Mouse (Mus musculus) thymus, adult 18-20 months (tissue): ENCODE measurements around the gene Vdac1.
A peak's percentile ranks its signal among the peaks of the same experiment; 100 is the strongest.

Source experiments
- DNase-seq, 2 experiments: peaks; one replicate each; pipeline ENCODE4 v3.0.0; 2022; ENCODE audit warnings: mixed read lengths in 2 of 2

Vdac1 gene

GRCm38 (mm10) chr11:52360471-52361277, at the start of gene Vdac1:
TSS of gene Vdac1 (plus strand) at chr11:52360860.
- peak; percentile 75 to 76 for DNase-seq

- peak; percentile 92 to 98 for DNase-seq
Measured at GRCm38 (mm10) chr11:52314102-52314793, 46.4 kb upstream of the Vdac1 start.

- DNase-seq = peak; percentile 74 to 86
Measured at GRCm38 (mm10) chr11:52318445-52318844, 42.2 kb upstream of the Vdac1 start.

GRCm38 (mm10) chr11:52319664-52320063, 41.0 kb upstream of the Vdac1 start:
- DNase-seq = no peak

- no peak for DNase-seq
Measured at GRCm38 (mm10) chr11:52320529-52320928, 40.1 kb upstream of the Vdac1 start.

GRCm38 (mm10) chr11:52321540-52321939, 39.1 kb upstream of the Vdac1 start:
- no peak for DNase-seq

- no peak for DNase-seq
Measured at GRCm38 (mm10) chr11:52324442-52325367, 36.0 kb upstream of the Vdac1 start.

GRCm38 (mm10) chr11:52327313-52327712, 33.3 kb upstream of the Vdac1 start:
- DNase-seq = no peak

GRCm38 (mm10) chr11:52332421-52333118, 28.1 kb upstream of the Vdac1 start:
- peak in 1 of 2 experiments; percentile 39 for DNase-seq

- no peak for DNase-seq
Measured at GRCm38 (mm10) chr11:52333616-52334015, 27.0 kb upstream of the Vdac1 start.

GRCm38 (mm10) chr11:52335263-52335662, 25.4 kb upstream of the Vdac1 start:
- DNase-seq = no peak

- DNase-seq = peak; percentile 65 to 82
Measured at GRCm38 (mm10) chr11:52335924-52336323, 24.7 kb upstream of the Vdac1 start.

GRCm38 (mm10) chr11:52337651-52338295, 22.9 kb upstream of the Vdac1 start:
- peak; percentile 60 to 73 for DNase-seq

GRCm38 (mm10) chr11:52338351-52338750, 22.3 kb upstream of the Vdac1 start:
- no peak for DNase-seq

- DNase-seq = no peak
Measured at GRCm38 (mm10) chr11:52339098-52339497, 21.6 kb upstream of the Vdac1 start.

- DNase-seq = peak; percentile 87 to 92
Measured at GRCm38 (mm10) chr11:52339512-52339911, 21.1 kb upstream of the Vdac1 start.

GRCm38 (mm10) chr11:52340123-52340864, 20.4 kb upstream of the Vdac1 start:
- no peak for DNase-seq

GRCm38 (mm10) chr11:52341001-52341400, 19.7 kb upstream of the Vdac1 start:
- DNase-seq = peak; percentile 71 to 87

GRCm38 (mm10) chr11:52341476-52341875, 19.2 kb upstream of the Vdac1 start:
- DNase-seq = peak; percentile 45 to 64

- no peak for DNase-seq
Measured at GRCm38 (mm10) chr11:52342296-52342695, 18.4 kb upstream of the Vdac1 start.

- peak; percentile 76 to 86 for DNase-seq
Measured at GRCm38 (mm10) chr11:52343162-52343561, 17.5 kb upstream of the Vdac1 start.
